Mouse (Mus musculus): Measurements from ENCODE around the gene Agpat4.
"Not testable (repeated sequence)": the region's sequence is repeated elsewhere in the genome, so short reads cannot be mapped to it uniquely, and the experiment has no call there.

GRCm38 (mm10) chr17:12224551-12224950, 106.0 kb downstream of the Agpat4 start:
- not testable (repeated sequence) for TF ChIP-seq HCFC1 (IDR thresholded peaks at IDR 0.05; ENCODE audit: borderline replicate concordance, insufficient read depth, low read length); ZNF384 (IDR thresholded peaks at IDR 0.05; ENCODE audit: low read depth, low read length); ZC3H11A (IDR thresholded peaks at IDR 0.05; ENCODE audit: borderline replicate concordance, low read depth, low read length); CHD2 (IDR thresholded peaks at IDR 0.05; ENCODE audit: low read depth, low read length); MAFK (IDR thresholded peaks at IDR 0.05; ENCODE audit: insufficient read depth, low read depth, low read length)

Data from ES-E14 (cell line).